Comparison of ENCODE assay signal across 23 mouse cellular contexts in genomic region chr4:20844570-20844969, GRCm38 (mm10).
DNase-seq lines count a peak whose midpoint lies in the region; ATAC-seq and TF ChIP-seq lines count a peak whose summit lies in the region.
"Had no signal": no experiment of that assay in that cellular context is flagged by ENCODE, and none has a peak within 500 bp of the region (broad histone marks: within the 10 kb centered on the region; RNA-seq: fewer than 3 reads in every experiment).

No protein-coding gene starts in this region.

- TF ChIP-seq CTCF in midbrain, postnatal 0 days (IDR thresholded peaks at IDR 0.05): no peak

- no peaks in the 10 kb centered on the region for H3K4me1 ChIP-seq in hindbrain, embryonic 14.5 days (replicated peaks; ENCODE audit: control insufficient read depth, insufficient read depth, low read length)
- no peaks in the 10 kb centered on the region for H3K4me1 ChIP-seq in hindbrain, embryonic 12.5 days
- H3K4me1 ChIP-seq in midbrain, postnatal 0 days (ENCODE audit: insufficient read depth, low read length): no peaks in the 10 kb centered on the region
- no peaks in the 10 kb centered on the region for H3K4me1 ChIP-seq in midbrain, embryonic 11.5 days (ENCODE audit: control insufficient read depth, insufficient read depth, low read length)
- H3K4me1 ChIP-seq in neural tube, embryonic 13.5 days (replicated peaks): no peaks in the 10 kb centered on the region
- H3K4me1 ChIP-seq: embryonic facial prominence, embryonic 13.5 days; limb, embryonic 13.5 days; liver, embryonic 13.5 days had no signal

- H3K4me3 ChIP-seq in hindbrain, embryonic 14.5 days (replicated peaks; ENCODE audit: low read length): no peak overlapping the region
- no peak overlapping the region for H3K4me3 ChIP-seq in hindbrain, embryonic 12.5 days
- no peak overlapping the region for H3K4me3 ChIP-seq in midbrain, postnatal 0 days (ENCODE audit: low read depth, low read length)
- H3K4me3 ChIP-seq in midbrain, embryonic 11.5 days (ENCODE audit: low read depth, low read length): no peak overlapping the region
- no peak overlapping the region for H3K4me3 ChIP-seq in neural tube, embryonic 13.5 days
- H3K4me3 ChIP-seq: embryonic facial prominence, embryonic 13.5 days; layer of hippocampus, adult 2 months; limb, embryonic 13.5 days; liver, embryonic 13.5 days had no signal

- H3K36me3 ChIP-seq in hindbrain, embryonic 14.5 days (replicated peaks; ENCODE audit: control insufficient read depth, insufficient read depth): no peaks in the 10 kb centered on the region
- H3K36me3 ChIP-seq in hindbrain, embryonic 12.5 days: no peaks in the 10 kb centered on the region
- no peaks in the 10 kb centered on the region for H3K36me3 ChIP-seq in midbrain, postnatal 0 days (ENCODE audit: insufficient read depth, low read length)
- H3K36me3 ChIP-seq in midbrain, embryonic 11.5 days (ENCODE audit: control insufficient read depth, insufficient read depth, low read length): no peaks in the 10 kb centered on the region
- H3K36me3 ChIP-seq in neural tube, embryonic 13.5 days: no peaks in the 10 kb centered on the region
- H3K36me3 ChIP-seq: embryonic facial prominence, embryonic 13.5 days; limb, embryonic 13.5 days; liver, embryonic 13.5 days had no signal

- no peak overlapping the region for H3K4me2 ChIP-seq in hindbrain, embryonic 14.5 days (replicated peaks)
- no peak overlapping the region for H3K4me2 ChIP-seq in hindbrain, embryonic 12.5 days (replicated peaks)
- H3K4me2 ChIP-seq in midbrain, postnatal 0 days (ENCODE audit: low read depth, low read length, poor library complexity, severe bottlenecking): no peak overlapping the region
- no peak overlapping the region for H3K4me2 ChIP-seq in midbrain, embryonic 11.5 days
- H3K4me2 ChIP-seq in neural tube, embryonic 13.5 days: no peak overlapping the region
- H3K4me2 ChIP-seq: embryonic facial prominence, embryonic 13.5 days; heart, embryonic 11.5 days; limb, embryonic 13.5 days; liver, embryonic 13.5 days; lung, embryonic 14.5 days had no signal

- H3K27me3 ChIP-seq in hindbrain, embryonic 14.5 days (ENCODE audit: control insufficient read depth, insufficient read depth, low read length): no peaks in the 10 kb centered on the region
- no peaks in the 10 kb centered on the region for H3K27me3 ChIP-seq in hindbrain, embryonic 12.5 days
- no peaks in the 10 kb centered on the region for H3K27me3 ChIP-seq in midbrain, postnatal 0 days (ENCODE audit: insufficient read depth, low read length)
- H3K27me3 ChIP-seq in midbrain, embryonic 11.5 days (ENCODE audit: control insufficient read depth, insufficient read depth, low read length): no peaks in the 10 kb centered on the region
- H3K27me3 ChIP-seq in neural tube, embryonic 13.5 days: no peaks in the 10 kb centered on the region
- H3K27me3 ChIP-seq: embryonic facial prominence, embryonic 13.5 days; limb, embryonic 13.5 days; liver, embryonic 13.5 days had no signal

- DNase-seq in hindbrain, embryonic 14.5 days (ENCODE audit: low spot score): no peak
- peak; percentile 13 for DNase-seq in midbrain, postnatal 0 days (ENCODE audit: low spot score)
- DNase-seq in midbrain, embryonic 11.5 days (ENCODE audit: low spot score, missing footprints): no peak
- DNase-seq in gastrocnemius, postnatal 25 days: no peak
- DNase-seq: adrenal gland, postnatal 10 days; cerebellum, adult 11 months; cerebellum, postnatal 10 days; heart, postnatal 10 days; kidney, adult 9 months; layer of hippocampus, postnatal 36 days; liver, embryonic 13.5 days; lung, embryonic 14.5 days; lung, postnatal 4 days; right cerebral cortex, adult 18-20 months; thymus, postnatal 14 days had no signal

- ATAC-seq in hindbrain, embryonic 14.5 days (ENCODE audit: low FRiP score): peak; percentile 55; the same call in 1 of the 2 replicates
- ATAC-seq in hindbrain, embryonic 12.5 days (ENCODE audit: low FRiP score): no peak
- ATAC-seq in midbrain, postnatal 0 days (ENCODE audit: low FRiP score): peak; percentile 58; the same call in 1 of the 2 replicates
- ATAC-seq in midbrain, embryonic 11.5 days (ENCODE audit: low FRiP score): no peak
- peak; percentile 67; the same call in 1 of the 2 replicates for ATAC-seq in neural tube, embryonic 13.5 days (ENCODE audit: low read depth)
- no peak for ATAC-seq in monocyte, adult 5-6 weeks (replicated peaks; ENCODE audit: insufficient number of reproducible peaks, low FRiP score, low TSS enrichment, poor library complexity, severe bottlenecking)

- H3K9me3 ChIP-seq in hindbrain, embryonic 14.5 days (ENCODE audit: control insufficient read depth, low read length): no peaks in the 10 kb centered on the region
- no peaks in the 10 kb centered on the region for H3K9me3 ChIP-seq in hindbrain, embryonic 12.5 days (replicated peaks)
- no peaks in the 10 kb centered on the region for H3K9me3 ChIP-seq in midbrain, postnatal 0 days (ENCODE audit: low read length)
- H3K9me3 ChIP-seq in midbrain, embryonic 11.5 days (ENCODE audit: control insufficient read depth, low read length): no peaks in the 10 kb centered on the region
- no peaks in the 10 kb centered on the region for H3K9me3 ChIP-seq in neural tube, embryonic 13.5 days
- H3K9me3 ChIP-seq: embryonic facial prominence, embryonic 13.5 days; limb, embryonic 13.5 days; liver, embryonic 13.5 days had no signal

- WGBS in hindbrain, embryonic 14.5 days: 66% methylated on average over 3 of the region's 3 CpGs
- 75% methylated on average over 3 of the region's 3 CpGs for WGBS in hindbrain, embryonic 12.5 days
- 64% methylated on average over 3 of the region's 3 CpGs for WGBS in midbrain, postnatal 0 days
- WGBS in midbrain, embryonic 11.5 days: 80% methylated on average over 3 of the region's 3 CpGs
- 65% methylated on average over 3 of the region's 3 CpGs for WGBS in neural tube, embryonic 13.5 days

- H3K9ac ChIP-seq in hindbrain, embryonic 14.5 days: no peak overlapping the region
- no peak overlapping the region for H3K9ac ChIP-seq in hindbrain, embryonic 12.5 days
- H3K9ac ChIP-seq in midbrain, postnatal 0 days (replicated peaks; ENCODE audit: low read length, poor library complexity, severe bottlenecking): no peak overlapping the region
- no peak overlapping the region for H3K9ac ChIP-seq in midbrain, embryonic 11.5 days (ENCODE audit: low read length)
- no peak overlapping the region for H3K9ac ChIP-seq in neural tube, embryonic 13.5 days
- H3K9ac ChIP-seq: embryonic facial prominence, embryonic 13.5 days; limb, embryonic 13.5 days; liver, embryonic 13.5 days; lung, embryonic 14.5 days had no signal

- no peak overlapping the region for H3K27ac ChIP-seq in hindbrain, embryonic 14.5 days
- H3K27ac ChIP-seq in hindbrain, embryonic 12.5 days: no peak overlapping the region
- H3K27ac ChIP-seq in midbrain, postnatal 0 days (ENCODE audit: low read depth, low read length): no peak overlapping the region
- H3K27ac ChIP-seq in midbrain, embryonic 11.5 days (ENCODE audit: low read depth, low read length): no peak overlapping the region
- H3K27ac ChIP-seq in neural tube, embryonic 13.5 days (replicated peaks): no peak overlapping the region
- H3K27ac ChIP-seq: embryonic facial prominence, embryonic 13.5 days; layer of hippocampus, adult 2 months; limb, embryonic 13.5 days; liver, embryonic 13.5 days; stomach, postnatal 0 days had no signal

Comparison
In these comparisons a context has a peak if more than half of its experiments do, and no peak if none do; other contexts are left out.
1. ATAC-seq: peak in hindbrain, embryonic 14.5 days (single experiment), midbrain, postnatal 0 days (single experiment) and neural tube, embryonic 13.5 days (single experiment); none in hindbrain, embryonic 12.5 days (single experiment), midbrain, embryonic 11.5 days (single experiment) and monocyte, adult 5-6 weeks (single experiment).